Mouse (Mus musculus) forebrain, embryonic 10.5 days (tissue): ENCODE measurements around the gene Rnf13. TPM values are rescaled to one million over a fixed set of nuclear protein-coding genes. Genes with fewer than 3 reads are reported as not detected.
A peak's percentile ranks its signal among the peaks of the same experiment; 100 is the strongest.

Source experiments
- DNase-seq: peaks from one replicate; pipeline ENCODE4 v3.0.0-alpha.2; 2017; ENCODE audit warnings: low spot score; ENCODE audit errors: extremely low spot score
- H3K27ac ChIP-seq: fragments of 300-500 bp; sonication (generic); 2 replicates; pipeline ENCODE4 v1.5.1; 2016; ENCODE audit warnings: mild to moderate bottlenecking
- H3K27me3 ChIP-seq: fragments of 300-500 bp; sonication (generic); 2 replicates; pipeline ENCODE4 v1.6.1; 2016; ENCODE audit warnings: mild to moderate bottlenecking; ENCODE audit not compliant: poor library complexity, severe bottlenecking
- H3K36me3 ChIP-seq: fragments of 300-500 bp; sonication (generic); replicated peaks from 2 replicates; pipeline ENCODE4 v1.6.1; 2016; ENCODE audit warnings: mild to moderate bottlenecking, moderate library complexity
- H3K4me1 ChIP-seq: fragments of 300-500 bp; sonication (generic); 2 replicates; pipeline ENCODE4 v1.6.1; 2016
- H3K4me3 ChIP-seq: fragments of 300-500 bp; sonication (generic); 2 replicates; pipeline ENCODE4 v1.5.1; 2016; ENCODE audit warnings: mild to moderate bottlenecking, moderate library complexity
- H3K9me3 ChIP-seq: fragments of 300-500 bp; sonication (generic); 2 replicates; pipeline ENCODE4 v1.6.1; 2016; ENCODE audit warnings: mild to moderate bottlenecking, moderate library complexity
- WGBS: fragments of 180-500 bp; shearing (Covaris S2); methylation state at CpG from one replicate; pipeline ENCODE4 v1.1.7; 2016; 5-methylcytosine and 5-hydroxymethylcytosine counted together
- polyA plus RNA-seq: library from polyadenylated mRNA; unstranded; fragments of >200 nt; fragmentation: Nextera tagmentation; extraction: Ambion mirVana; gene quantifications from 2 replicates; pipeline ENCODE4 v1.2.1, GENCODE M21; 2016

Rnf13 gene
- polyA plus RNA-seq = 39.0 and 42.8 TPM in 2 replicates

DNA sequence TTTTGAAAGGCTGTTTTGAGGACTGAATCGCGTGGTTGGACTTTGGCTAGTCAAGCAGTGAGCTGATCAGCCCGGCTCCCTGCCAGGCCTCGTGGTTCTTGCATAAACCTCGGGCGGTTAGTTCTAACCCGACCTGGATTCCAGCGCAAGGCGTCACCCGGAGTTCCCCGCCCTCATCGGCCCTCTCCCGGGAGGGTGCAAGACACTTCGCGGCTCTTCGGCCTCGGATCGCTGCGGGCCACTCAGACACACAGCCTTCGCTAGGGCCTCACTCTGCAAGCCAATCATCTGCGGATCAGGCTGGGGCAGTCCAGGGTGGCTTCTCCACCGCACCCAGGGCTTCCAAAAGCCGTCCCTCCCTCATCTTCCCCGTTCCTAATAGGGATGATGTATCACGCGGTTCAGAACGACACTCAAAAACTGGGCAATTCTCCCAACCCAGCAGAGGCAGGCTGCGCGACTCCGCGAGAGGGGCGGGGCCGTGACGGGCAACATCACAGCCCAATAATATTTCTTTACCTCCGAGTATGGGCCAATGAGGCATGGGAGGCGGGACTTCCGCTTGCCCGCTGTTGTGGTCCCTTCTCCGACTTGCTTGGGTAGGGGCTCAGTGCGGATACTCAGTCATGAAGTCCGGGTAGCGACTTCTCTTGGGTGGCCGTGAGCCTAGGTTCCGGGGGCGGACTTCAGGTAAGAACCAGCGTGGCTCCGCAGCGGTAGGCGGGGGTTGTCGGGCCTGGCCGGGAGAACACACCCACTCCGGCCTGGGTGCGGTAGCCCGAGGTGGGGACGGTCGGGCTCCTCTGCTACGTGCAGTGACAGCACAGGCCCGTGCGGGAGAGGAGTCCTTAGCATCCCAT, at the start of gene Rnf13:
Gene Rnf13, plus strand, starts transcription at position 552 of the 860 bp plus-strand sequence.
- H3K4me1 ChIP-seq = peaks cover 23% of the 10 kb centered on the region
- no peaks in the 10 kb centered on the region for H3K36me3 ChIP-seq
- peak within 1 kb of the TSS; percentile 94 for H3K27ac ChIP-seq
- H3K4me3 ChIP-seq = peak within 1 kb of the TSS; percentile 84
- H3K9me3 ChIP-seq = no peaks in the 10 kb centered on the region
- DNase-seq = peak; percentile 96
- under 1% methylated on average over 59 of the region's 59 CpGs for WGBS
- H3K27me3 ChIP-seq = no peaks in the 10 kb centered on the region

DNA sequence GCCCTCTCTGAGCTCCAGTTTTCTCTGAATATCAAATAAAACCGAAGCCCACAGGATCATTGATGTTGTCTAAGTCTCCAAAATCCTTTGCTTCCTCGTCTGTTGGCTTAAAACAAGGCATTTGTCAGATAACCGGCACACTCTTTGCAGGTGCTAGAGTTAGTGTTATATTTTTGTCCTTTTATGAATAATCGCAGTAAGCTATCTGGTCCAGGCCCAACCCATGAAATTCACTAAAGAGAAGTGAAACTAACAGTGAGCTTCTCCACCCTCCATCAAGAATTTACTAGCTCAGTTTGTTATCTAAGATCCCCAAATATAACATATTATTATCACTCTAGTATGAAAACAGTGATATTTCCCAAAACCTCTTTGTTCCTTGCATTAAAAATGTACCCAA, 44.1 kb upstream of the Rnf13 start:
- no peak overlapping the region for H3K27ac ChIP-seq
- no peak overlapping the region for H3K4me3 ChIP-seq
- no peaks in the 10 kb centered on the region for H3K36me3 ChIP-seq
- no peak for DNase-seq
- no peaks in the 10 kb centered on the region for H3K4me1 ChIP-seq
- 91% methylated on average over 4 of the region's 4 CpGs for WGBS
- H3K27me3 ChIP-seq = no peaks in the 10 kb centered on the region
- no peaks in the 10 kb centered on the region for H3K9me3 ChIP-seq

DNA sequence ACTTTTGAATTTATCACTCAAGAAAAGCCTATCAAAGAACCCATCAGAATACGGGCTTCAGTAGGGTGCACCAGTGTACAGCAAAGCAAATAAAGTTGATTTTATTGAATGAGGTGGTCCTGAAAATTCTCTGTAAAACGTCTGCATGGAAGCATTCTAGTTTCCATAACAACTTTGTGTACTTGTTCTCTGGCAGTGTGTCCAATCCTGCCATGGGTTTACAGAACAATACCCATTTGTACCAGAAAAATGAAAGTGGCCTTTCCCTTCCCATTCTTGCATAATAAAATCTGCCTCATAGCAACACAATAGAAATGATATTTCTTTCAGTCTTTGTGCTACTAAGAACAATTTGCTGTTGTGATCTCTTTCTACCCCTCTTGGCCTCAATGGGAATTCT, 43.1 kb upstream of the Rnf13 start, which contains the start of gene Ankub1:
Gene Ankub1, minus strand, starts transcription at position 81 of the 400 bp plus-strand sequence.
- Histone ChIP-seq H3K27ac (no peak within 1 kb of the TSS), H3K36me3 (no peaks in the 10 kb centered on the region), H3K9me3 (no peaks in the 10 kb centered on the region), H3K4me3 (no peak within 1 kb of the TSS), H3K27me3 (no peaks in the 10 kb centered on the region), H3K4me1 (no peaks in the 10 kb centered on the region)
- no peak for DNase-seq
- 72% methylated on average over 2 of the region's 2 CpGs for WGBS

DNA sequence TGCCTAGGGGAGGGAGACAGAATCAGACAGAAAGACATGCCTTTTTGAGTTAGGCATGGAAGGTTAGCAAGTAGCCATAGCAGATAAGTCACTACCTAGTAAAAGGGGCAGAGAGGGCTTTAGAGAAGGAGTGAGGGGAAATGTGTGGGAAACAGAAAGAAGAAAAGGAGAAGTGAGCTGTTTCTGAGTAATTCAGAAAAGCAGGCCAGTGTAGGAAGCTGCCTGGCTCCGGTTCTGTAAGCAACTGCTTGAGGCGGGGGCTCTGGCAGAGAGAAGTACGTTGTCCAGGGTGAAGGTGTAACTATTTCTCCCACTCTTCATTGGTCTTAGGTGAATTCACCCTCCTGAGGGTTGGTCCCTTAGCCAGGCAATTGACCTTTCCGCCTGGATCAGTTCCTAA, 39.6 kb upstream of the Rnf13 start:
- no peak for DNase-seq
- WGBS = 90% methylated on average over 4 of the region's 4 CpGs
- no peak overlapping the region for H3K4me3 ChIP-seq
- H3K36me3 ChIP-seq = no peaks in the 10 kb centered on the region
- no peak overlapping the region for H3K27ac ChIP-seq
- no peaks in the 10 kb centered on the region for H3K9me3 ChIP-seq
- no peaks in the 10 kb centered on the region for H3K27me3 ChIP-seq
- no peaks in the 10 kb centered on the region for H3K4me1 ChIP-seq

DNA sequence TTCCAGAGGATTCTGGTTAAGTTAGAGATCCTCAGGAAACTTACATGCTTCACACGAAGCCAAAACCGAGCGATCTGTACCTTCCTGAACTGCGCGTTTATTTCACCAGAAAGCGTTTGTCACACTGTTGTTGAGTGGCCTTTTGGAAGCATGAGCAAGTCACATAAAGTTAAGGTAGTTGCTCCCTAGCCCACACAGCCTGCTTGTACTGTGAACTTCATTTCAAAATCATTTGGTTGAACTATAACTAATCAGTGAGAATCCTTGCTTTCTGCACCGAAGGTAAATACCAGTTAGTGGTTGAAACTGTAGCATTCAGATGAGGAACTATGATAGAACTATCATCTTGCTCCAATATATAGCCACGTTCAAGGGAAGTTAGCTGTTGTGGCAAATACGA, 39.1 kb upstream of the Rnf13 start:
- Histone ChIP-seq H3K9me3 (no peaks in the 10 kb centered on the region), H3K4me3 (no peak overlapping the region)
- 96% methylated on average over 9 of the region's 9 CpGs for WGBS

DNA sequence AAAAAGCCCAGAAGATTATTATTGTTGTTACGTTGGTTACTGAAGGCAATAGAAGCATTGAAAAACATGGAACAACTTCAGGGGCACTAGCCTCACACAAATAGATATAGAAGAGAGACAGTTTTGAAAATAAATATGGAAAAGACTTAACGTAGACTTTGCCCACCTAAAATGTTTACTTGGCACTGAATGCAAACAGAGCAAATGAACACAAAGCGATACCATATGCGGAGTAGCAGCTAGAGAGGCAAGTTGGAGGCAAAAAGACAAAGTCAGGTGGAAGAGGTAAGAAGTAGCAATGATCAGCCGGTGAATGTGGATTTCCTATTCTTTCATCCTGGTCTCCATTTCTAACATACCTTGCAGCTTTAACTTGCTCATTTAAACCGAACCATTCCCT, 21.7 kb upstream of the Rnf13 start:
- H3K4me3 ChIP-seq = no peak overlapping the region
- no peaks in the 10 kb centered on the region for H3K4me1 ChIP-seq
- H3K9me3 ChIP-seq = no peaks in the 10 kb centered on the region
- H3K36me3 ChIP-seq = no peaks in the 10 kb centered on the region
- WGBS = 92% methylated on average over 6 of the region's 6 CpGs
- no peak for DNase-seq
- no peak overlapping the region for H3K27ac ChIP-seq
- no peaks in the 10 kb centered on the region for H3K27me3 ChIP-seq

More for the DNA sequence above, 39.1 kb upstream of the Rnf13 start:
- no peaks in the 10 kb centered on the region for H3K36me3 ChIP-seq
- H3K27ac ChIP-seq = no peak overlapping the region
- no peak for DNase-seq
- no peaks in the 10 kb centered on the region for H3K27me3 ChIP-seq
- no peaks in the 10 kb centered on the region for H3K4me1 ChIP-seq

DNA sequence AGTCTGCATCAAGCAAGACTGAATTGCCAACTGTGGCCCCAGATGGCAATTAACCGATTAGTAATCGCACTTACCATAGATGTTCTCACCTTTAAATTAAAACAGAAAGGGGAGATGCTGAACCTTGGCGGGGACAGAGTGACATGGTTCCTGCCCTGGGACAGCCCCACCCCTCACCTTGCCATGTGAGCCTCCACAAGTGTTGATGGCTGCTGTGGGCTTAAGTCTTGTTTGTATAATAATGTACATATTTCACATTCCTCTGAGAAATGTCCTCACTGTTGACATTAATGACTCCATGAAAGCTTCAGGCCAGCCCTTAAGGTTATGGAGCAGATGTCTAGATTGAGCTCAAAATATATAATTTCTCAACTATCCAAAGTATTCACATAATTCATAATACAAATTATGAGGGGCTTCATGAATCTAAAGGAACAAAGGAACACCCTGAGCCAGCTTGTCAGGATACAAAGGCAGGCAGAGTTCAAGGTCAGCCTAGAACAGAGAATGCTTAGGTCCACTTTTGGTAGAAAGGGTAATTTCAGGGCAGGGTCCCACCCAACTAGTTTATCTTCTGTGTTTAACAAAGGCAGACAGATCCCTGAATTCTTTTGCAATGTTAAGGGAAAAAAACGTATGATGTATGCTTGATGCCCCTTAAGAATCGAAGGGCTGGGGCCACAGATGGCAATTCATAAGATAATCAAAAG, 3.5 kb upstream of the Rnf13 start:
- DNase-seq = no peak
- no peaks in the 10 kb centered on the region for H3K27me3 ChIP-seq
- H3K4me3 ChIP-seq = no peak overlapping the region
- H3K9me3 ChIP-seq = no peaks in the 10 kb centered on the region
- WGBS = 86% methylated on average over 5 of the region's 5 CpGs
- no peaks in the 10 kb centered on the region for H3K36me3 ChIP-seq
- H3K27ac ChIP-seq = no peak overlapping the region
- H3K4me1 ChIP-seq = peaks cover 17% of the 10 kb centered on the region

DNA sequence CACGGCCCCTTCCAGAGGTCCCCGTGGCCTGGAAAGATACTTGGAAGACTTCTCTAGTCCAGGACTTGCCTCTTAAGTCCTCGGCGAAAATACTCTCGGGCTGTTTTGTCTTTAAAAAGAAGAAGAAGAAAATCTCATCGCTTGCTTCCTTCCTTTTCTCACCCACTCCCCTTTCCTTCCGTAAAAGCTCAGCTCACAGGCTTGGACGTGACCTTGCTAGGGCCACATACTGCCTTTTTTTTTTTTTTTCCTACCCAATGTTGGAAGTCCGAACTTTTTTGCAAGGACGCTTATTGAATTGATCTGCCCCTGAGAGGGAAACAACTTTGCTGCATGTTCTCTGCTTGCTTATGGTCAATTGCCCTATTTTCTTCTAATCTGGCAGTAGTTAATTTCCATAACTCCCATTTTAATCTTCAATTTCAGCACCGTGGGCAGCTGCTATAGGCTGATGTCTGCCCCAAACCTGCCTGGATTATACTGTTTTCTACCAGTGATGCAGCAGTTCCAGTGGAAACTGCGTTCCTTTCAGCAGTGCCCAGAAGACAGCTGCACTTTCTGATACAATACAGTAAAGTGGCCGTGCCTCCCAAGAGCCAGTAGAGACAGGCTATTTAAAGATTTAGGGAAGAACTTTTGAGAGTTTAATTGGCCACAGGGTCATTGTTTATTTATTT, 695 bp downstream of the Rnf13 start:
- Histone ChIP-seq H3K4me1 (peaks cover 23% of the 10 kb centered on the region), H3K27me3 (no peaks in the 10 kb centered on the region), H3K36me3 (no peaks in the 10 kb centered on the region), H3K27ac (peak overlapping the region; percentile 94), H3K9me3 (no peaks in the 10 kb centered on the region), H3K4me3 (peak overlapping the region; percentile 84)
- WGBS = 3% methylated on average over 13 of the region's 13 CpGs
- no peak for DNase-seq

DNA sequence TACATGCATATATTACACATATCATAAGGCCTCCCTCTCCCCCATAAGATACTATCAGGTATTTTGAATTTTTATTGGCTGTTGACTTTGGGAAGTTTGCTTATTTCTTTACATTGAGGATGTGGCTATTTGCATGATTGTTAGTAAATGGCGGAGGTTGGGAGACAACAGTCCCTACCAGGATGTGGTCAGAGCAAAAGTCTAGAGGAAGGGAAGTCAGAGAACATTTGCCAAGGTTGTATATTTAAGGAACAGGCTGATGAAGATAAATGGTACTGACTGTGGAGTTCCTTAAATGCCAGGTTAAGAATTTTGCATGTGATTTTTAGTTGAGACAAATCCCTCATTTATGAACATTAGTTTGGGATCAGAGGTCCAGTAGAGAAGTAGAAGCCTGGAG, 4.0 kb downstream of the Rnf13 start:
- WGBS = 92% methylated on average over 1 of the region's 1 CpGs
- H3K36me3 ChIP-seq = no peaks in the 10 kb centered on the region

DNA sequence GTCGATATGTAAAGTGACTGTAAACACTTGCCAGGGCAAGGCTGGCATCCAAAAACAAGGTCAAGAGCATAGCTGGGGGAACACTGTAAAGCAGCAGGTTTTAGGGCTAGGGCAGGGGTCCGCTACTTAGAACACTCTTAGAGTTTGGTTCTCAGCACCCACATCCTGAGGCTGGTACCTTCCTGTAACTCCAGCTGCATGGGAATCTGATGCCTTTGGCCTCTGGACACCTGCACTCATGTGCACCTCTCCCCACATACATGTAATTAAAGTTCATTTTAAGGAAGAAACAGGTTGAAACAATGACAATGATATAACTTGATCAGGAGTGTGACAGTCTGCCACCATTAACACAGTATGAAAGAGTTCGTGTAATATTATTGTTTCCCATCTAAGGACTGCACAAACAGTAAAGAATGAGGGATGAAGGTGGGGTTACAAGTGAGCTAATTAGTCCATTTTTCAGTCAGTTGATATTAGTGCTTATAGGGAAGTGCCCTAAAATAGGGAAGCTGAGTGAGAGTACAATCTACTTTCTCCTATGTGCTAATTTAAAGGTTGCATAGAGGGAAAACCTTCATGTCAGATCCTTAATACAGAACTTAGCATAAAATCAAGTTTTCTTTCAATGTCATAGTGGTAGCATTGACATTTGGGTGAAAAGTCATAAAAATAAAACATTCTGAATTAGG, 12.9 kb downstream of the Rnf13 start:
- Histone ChIP-seq H3K4me3 (no peak overlapping the region), H3K27me3 (no peaks in the 10 kb centered on the region), H3K4me1 (no peaks in the 10 kb centered on the region), H3K9me3 (peaks cover 10% of the 10 kb centered on the region; the same call in 1 of the 2 replicates), H3K27ac (no peak overlapping the region), H3K36me3 (no peaks in the 10 kb centered on the region)
- WGBS = 94% methylated on average over 3 of the region's 3 CpGs
- no peak for DNase-seq

More for the DNA sequence above, 4.0 kb downstream of the Rnf13 start:
- no peaks in the 10 kb centered on the region for H3K27me3 ChIP-seq
- H3K9me3 ChIP-seq = no peaks in the 10 kb centered on the region
- peaks cover 22% of the 10 kb centered on the region for H3K4me1 ChIP-seq
- no peak overlapping the region for H3K27ac ChIP-seq
- H3K4me3 ChIP-seq = no peak overlapping the region
- DNase-seq = no peak

DNA sequence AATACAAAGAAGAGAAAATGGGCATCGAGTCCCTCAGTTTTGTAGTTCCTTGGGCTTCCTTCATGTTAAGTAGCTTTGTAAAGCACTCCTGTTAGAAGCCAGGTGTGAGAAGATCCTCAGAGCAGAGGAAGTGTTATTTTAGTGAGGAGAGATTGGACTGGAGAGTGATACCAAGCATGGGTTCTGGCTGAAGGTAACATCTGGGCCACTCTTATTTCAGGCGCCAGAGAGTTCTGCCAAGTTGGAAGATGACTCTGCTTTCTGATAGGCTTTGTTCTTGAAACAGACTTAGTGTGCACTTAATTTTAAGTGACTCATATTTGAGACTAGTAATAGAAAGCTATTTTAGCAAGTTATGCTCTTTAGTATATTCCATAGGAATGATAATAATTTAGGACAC, 41.1 kb downstream of the Rnf13 start:
- no peak for DNase-seq
- no peaks in the 10 kb centered on the region for H3K9me3 ChIP-seq
- 93% methylated on average over 2 of the region's 2 CpGs for WGBS
- H3K4me3 ChIP-seq = no peak overlapping the region
- no peaks in the 10 kb centered on the region for H3K27me3 ChIP-seq
- no peaks in the 10 kb centered on the region for H3K4me1 ChIP-seq
- peaks cover 6% of the 10 kb centered on the region for H3K36me3 ChIP-seq
- H3K27ac ChIP-seq = no peak overlapping the region

DNA sequence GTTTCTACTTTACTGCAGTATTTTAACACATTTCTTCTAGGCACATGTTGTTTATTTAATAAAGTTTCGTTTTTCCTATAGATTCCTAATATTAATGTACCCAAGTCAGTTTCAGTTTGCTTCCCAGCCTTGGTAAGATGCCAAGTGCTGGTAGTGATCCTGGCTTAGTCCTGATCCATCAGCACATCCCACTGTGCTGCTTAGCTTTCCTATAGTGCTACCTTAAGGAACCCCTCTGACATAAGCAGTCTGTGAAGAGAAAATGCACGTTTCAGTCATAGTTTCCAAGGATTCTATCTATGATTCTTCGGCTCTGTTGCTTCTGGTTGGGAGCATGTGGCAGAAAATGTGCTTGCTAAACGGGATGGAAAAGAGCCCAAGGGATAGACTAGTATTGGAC, 52.6 kb downstream of the Rnf13 start:
- no peak overlapping the region for H3K4me3 ChIP-seq
- H3K4me1 ChIP-seq = no peaks in the 10 kb centered on the region
- H3K36me3 ChIP-seq = no peaks in the 10 kb centered on the region; the same call in 1 of the 2 replicates
- no peaks in the 10 kb centered on the region for H3K9me3 ChIP-seq
- H3K27me3 ChIP-seq = no peaks in the 10 kb centered on the region
- H3K27ac ChIP-seq = no peak overlapping the region
- no peak for DNase-seq
- 85% methylated on average over 4 of the region's 4 CpGs for WGBS
